Mouse (Mus musculus): ENCODE data around the gene Adam12. TPM values are rescaled to one million over a fixed set of nuclear protein-coding genes. Genes with fewer than 3 reads are reported as not detected.

The Adam12 gene
- total RNA-seq (2023) = under 1 TPM; 0.26 to 0.80 TPM

DNA sequence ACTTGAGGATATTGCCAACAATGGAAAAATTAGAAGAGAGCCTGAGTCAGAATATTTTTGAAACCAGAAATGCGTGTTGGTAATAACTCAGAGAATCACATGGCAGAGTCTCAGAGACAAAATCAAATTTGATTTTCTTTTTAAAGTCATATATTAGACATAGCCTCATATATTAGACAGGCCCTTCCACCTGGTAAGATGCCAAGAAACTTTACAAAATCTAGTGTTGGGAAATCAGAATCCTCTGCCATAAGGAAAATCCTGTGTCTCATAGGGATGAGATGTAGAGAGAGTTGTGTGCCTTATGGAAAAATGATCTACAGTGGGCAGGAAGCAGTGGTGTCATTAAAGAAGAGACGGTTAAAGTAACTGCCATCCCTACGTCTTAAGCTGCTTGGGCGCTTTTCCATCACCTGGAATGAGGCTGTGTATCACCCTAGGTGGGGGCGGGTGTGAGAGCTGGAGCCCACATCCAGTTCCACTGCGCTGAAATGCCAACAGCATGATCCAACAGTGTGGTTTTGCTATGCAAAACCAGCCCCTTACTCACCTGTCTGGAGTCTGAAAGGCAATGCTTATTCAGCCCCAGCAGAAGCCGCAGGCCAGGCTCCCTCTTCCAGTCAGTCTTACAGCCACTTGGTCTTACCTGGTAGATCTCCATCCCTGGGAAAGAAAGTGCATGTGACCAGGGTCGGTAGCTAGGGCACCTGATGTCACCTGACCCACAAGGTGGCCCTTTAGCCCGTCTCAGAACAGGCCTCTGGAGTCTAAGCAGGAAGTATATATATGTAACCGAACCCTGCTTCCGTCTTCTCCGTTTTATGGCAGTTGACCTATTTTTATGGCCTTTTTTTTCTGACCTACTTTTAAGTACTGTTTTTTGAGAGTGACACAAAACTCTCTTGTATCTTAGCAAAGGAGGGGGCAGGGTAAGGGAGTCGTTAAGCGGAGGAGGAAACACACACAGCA, at the start of gene Adam12:
Gene Adam12 (minus strand): TSS at position 769 of the 969 bp plus-strand sequence.

Other genes starting within 250 kb of the Adam12 start
- gene D7Ertd443e, start 153.5 kb upstream of the Adam12 start, total RNA-seq (2023) = not detected

All from neutrophil, adult 59 days (primary cell).